Mouse (Mus musculus) heart, embryonic 10.5 days (tissue): ENCODE results near the gene Cdkl5. TPM values are rescaled to one million over a fixed set of nuclear protein-coding genes. Genes with fewer than 3 reads are reported as not detected.

Experiments
- DNase-seq: peaks from one replicate; pipeline ENCODE4 v3.0.0-alpha.2; 2017; ENCODE audit warnings: low spot score
- H3K27ac ChIP-seq: fragments of 300-500 bp; sonication (generic); 2 replicates; pipeline ENCODE4 v1.5.1; 2016; ENCODE audit warnings: mild to moderate bottlenecking
- H3K27me3 ChIP-seq: fragments of 300-500 bp; sonication (generic); 2 replicates; pipeline ENCODE4 v1.6.1; 2016; ENCODE audit warnings: mild to moderate bottlenecking; ENCODE audit not compliant: poor library complexity, insufficient read depth, severe bottlenecking
- H3K36me3 ChIP-seq: fragments of 300-500 bp; sonication (generic); 2 replicates; pipeline ENCODE4 v1.6.1; 2016; ENCODE audit warnings: mild to moderate bottlenecking, moderate library complexity
- H3K4me1 ChIP-seq: fragments of 300-500 bp; sonication (generic); 2 replicates; pipeline ENCODE4 v1.6.1; 2016; ENCODE audit warnings: mild to moderate bottlenecking
- H3K4me3 ChIP-seq: fragments of 300-500 bp; sonication (generic); 2 replicates; pipeline ENCODE4 v1.5.1; 2016; ENCODE audit warnings: mild to moderate bottlenecking, moderate library complexity
- H3K9me3 ChIP-seq: fragments of 300-500 bp; sonication (generic); 2 replicates; pipeline ENCODE4 v1.6.1; 2016; ENCODE audit warnings: mild to moderate bottlenecking, moderate library complexity
- WGBS: fragments of 180-500 bp; shearing (Covaris S2); methylation state at CpG from one replicate; pipeline ENCODE4 v1.1.7; 2016; 5-methylcytosine and 5-hydroxymethylcytosine counted together
- polyA plus RNA-seq: library from polyadenylated mRNA; unstranded; fragments of >200 nt; fragmentation: Nextera tagmentation; extraction: Ambion mirVana; gene quantifications from 2 replicates; pipeline ENCODE4 v1.2.1, GENCODE M21; 2016

Gene Cdkl5
- 1.5 and 1.6 TPM in 2 replicates for polyA plus RNA-seq

DNA sequence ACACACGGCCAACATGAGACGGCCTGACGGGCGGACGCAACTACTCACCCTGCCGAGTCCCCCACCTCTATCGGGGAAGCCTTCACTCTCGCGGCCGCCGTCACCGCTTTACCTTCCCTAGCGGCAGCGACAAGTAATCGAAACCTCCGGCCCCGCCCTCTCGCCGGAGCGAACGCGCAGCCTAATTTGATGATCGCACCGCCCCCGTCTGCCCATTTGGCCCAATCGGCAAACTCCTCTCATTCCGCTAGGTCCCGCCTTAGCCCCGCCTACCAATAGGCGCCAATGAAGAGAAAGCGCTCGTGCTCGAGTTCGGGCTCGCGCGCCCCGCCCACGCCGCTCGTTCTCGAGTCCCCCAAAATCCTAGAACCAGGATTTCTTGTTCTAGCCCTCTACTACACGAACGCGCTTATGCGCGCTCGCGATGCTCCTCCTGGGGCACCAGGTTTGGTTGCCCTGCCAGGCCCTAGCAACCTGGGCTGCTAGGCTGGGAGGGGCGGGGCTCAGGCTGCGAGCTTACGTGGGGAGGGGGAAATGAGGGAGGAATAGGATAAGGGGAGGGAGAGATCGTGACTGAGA is at the start of gene Cdkl5:
Gene Cdkl5 (minus strand): TSS at position 162 of the 579 bp plus-strand sequence.
- 13% methylated on average over 53 of the region's 53 CpGs for WGBS
- peak within 1 kb of the TSS; percentile 67 for H3K4me3 ChIP-seq
- peaks cover 8% of the 10 kb centered on the region; the same call in 1 of the 2 replicates for H3K27me3 ChIP-seq
- no peaks in the 10 kb centered on the region for H3K4me1 ChIP-seq
- no peaks in the 10 kb centered on the region for H3K36me3 ChIP-seq
- peak; percentile 96 for DNase-seq
- no peaks in the 10 kb centered on the region for H3K9me3 ChIP-seq
- H3K27ac ChIP-seq: peak within 1 kb of the TSS; percentile 84

DNA sequence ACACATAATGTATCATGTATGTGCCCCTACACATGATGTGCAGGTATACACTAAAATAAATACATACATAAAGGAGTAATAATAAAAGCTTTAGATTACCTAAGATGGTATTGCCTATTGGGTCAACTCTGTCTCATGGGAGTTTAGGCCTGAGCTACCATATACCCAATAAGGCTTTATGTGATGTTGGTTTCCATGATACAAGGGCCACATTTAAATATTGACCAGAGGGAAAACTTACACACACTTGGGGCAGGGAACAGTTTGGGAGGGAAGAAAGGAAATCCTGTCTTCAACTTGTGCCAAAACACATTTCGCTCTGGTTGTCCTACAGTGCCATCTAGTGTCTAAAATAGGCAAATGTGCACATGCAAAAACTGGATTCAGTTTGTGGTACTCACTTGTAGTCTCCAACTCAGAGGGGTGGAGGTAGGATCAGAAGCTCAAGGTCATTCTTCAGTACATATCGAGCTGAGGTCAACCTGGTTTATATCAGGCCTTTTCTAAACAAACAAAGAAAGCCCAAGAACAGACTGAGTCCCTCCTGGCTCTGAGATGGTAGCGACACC is 38.8 kb upstream of the Cdkl5 start:
- WGBS: 33% methylated on average over 3 of the region's 3 CpGs
- Histone ChIP-seq H3K4me3 (no peak overlapping the region), H3K27me3 (no peaks in the 10 kb centered on the region), H3K36me3 (no peaks in the 10 kb centered on the region), H3K27ac (no peak overlapping the region), H3K9me3 (no peaks in the 10 kb centered on the region), H3K4me1 (no peaks in the 10 kb centered on the region)
- no peak for DNase-seq

- no peaks in the 10 kb centered on the region for H3K4me1 ChIP-seq
- 50% methylated on average over 2 of the region's 2 CpGs for WGBS
- DNase-seq: no peak
Measured at GRCm38 (mm10) chrX:161032423-161032822, 37.9 kb upstream of the Cdkl5 start.

DNA sequence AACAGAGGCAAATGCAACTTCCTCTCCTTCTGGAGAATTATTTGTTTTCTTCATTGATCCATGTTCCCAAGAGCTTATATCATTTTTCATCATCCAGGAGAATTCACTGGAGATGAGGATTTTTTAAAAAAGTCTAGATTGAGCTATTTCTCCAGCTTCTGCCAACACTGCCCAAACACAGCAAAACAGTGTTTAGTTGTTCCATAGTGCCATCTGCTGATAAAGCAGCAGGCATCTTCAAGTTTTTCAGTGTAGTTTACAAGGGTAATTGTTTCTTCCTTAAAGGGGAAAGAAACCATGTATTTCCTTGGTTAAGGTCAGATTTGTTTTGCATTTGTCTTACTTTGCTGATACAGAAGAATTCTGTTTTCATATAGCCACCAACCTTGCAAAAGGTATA is 35.7 kb upstream of the Cdkl5 start:
- Histone ChIP-seq H3K27ac (no peak overlapping the region), H3K36me3 (no peaks in the 10 kb centered on the region), H3K27me3 (no peaks in the 10 kb centered on the region), H3K4me3 (no peak overlapping the region), H3K9me3 (no peaks in the 10 kb centered on the region), H3K4me1 (no peaks in the 10 kb centered on the region)
- no peak for DNase-seq

More at GRCm38 (mm10) chrX:161032423-161032822, 37.9 kb upstream of the Cdkl5 start:
- Histone ChIP-seq H3K36me3 (no peaks in the 10 kb centered on the region), H3K9me3 (no peaks in the 10 kb centered on the region), H3K27ac (no peak overlapping the region), H3K27me3 (no peaks in the 10 kb centered on the region), H3K4me3 (no peak overlapping the region)

DNA sequence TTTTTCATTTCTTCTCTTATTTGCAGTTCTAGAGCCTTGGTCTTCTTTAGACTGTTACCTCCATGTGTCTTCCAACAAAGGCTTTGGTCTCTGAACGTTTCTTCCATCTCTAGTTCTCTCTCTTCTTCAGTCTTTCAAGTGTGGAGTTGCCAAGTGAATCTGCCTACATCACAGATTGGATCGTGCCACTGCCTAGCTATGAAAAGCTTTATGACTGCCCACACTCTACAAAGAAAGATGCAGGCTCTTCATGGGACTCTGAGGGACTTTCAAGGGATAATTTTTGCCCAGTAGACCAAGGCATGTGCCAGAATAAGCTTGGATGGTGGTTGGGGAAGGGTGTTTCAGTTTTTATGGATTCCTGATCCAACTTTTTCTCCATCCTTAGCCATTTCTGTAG is 30.0 kb upstream of the Cdkl5 start:
- 75% methylated on average over 2 of the region's 2 CpGs for WGBS
- Histone ChIP-seq H3K4me1 (no peaks in the 10 kb centered on the region), H3K27me3 (no peaks in the 10 kb centered on the region; the same call in 1 of the 2 replicates), H3K36me3 (no peaks in the 10 kb centered on the region), H3K4me3 (no peak overlapping the region), H3K27ac (no peak overlapping the region), H3K9me3 (no peaks in the 10 kb centered on the region)
- no peak for DNase-seq

DNA sequence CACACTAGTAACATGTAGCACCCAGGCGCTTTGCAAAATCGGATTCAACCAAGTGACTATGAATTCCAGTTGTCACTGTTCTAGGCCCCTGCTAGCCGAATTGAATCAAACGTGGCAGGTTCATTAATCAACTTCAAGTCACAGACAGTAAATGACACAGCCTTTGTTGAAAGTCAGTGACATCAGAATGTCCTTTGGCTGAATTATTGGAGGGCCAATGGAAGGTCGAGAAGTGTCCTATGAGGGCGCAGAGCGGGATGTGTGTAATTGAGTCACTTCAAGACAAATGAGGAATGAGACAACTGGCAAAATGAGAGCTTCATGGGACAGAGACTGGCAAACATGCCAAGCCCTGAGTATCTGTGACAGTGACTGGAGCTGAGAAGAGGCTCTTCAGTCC is 27.0 kb upstream of the Cdkl5 start:
- Histone ChIP-seq H3K4me3 (no peak overlapping the region), H3K4me1 (no peaks in the 10 kb centered on the region), H3K36me3 (no peaks in the 10 kb centered on the region), H3K27ac (no peak overlapping the region), H3K9me3 (no peaks in the 10 kb centered on the region), H3K27me3 (no peaks in the 10 kb centered on the region; the same call in 1 of the 2 replicates)
- 78% methylated on average over 7 of the region's 7 CpGs for WGBS
- no peak for DNase-seq

GRCm38 (mm10) chrX:161018179-161018578 is 23.7 kb upstream of the Cdkl5 start:
- no peak for DNase-seq
- Histone ChIP-seq H3K9me3 (no peaks in the 10 kb centered on the region), H3K36me3 (no peaks in the 10 kb centered on the region), H3K27me3 (no peaks in the 10 kb centered on the region; the same call in 1 of the 2 replicates), H3K4me1 (no peaks in the 10 kb centered on the region), H3K27ac (no peak overlapping the region), H3K4me3 (no peak overlapping the region)
- WGBS: 63% methylated on average over 1 of the region's 1 CpGs

DNA sequence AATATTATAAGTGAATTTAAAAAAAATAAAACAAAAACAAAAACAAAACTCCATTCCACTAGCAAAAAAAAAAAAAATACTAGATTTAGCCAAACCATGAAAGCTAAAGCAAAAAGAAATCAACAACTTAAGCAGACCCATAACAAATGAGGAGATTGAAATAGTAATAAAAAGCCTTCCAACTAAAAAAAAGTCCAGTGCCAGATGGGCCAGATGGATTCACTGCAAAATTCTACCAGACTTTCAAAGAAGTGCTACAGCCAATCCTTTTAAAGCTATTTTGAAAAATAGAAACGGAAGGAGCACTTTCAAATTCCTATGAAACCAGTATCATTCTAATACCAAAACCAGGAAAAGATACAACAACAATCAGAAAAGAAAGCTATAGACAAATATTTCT is 11.8 kb upstream of the Cdkl5 start:
- WGBS: 78% methylated on average over 1 of the region's 1 CpGs
- Histone ChIP-seq H3K36me3 (no peaks in the 10 kb centered on the region), H3K27me3 (no peaks in the 10 kb centered on the region; the same call in 1 of the 2 replicates), H3K27ac (no peak overlapping the region), H3K4me1 (no peaks in the 10 kb centered on the region), H3K9me3 (no peaks in the 10 kb centered on the region), H3K4me3 (no peak overlapping the region)
- no peak for DNase-seq

GRCm38 (mm10) chrX:160996051-160996450 is 1.5 kb upstream of the Cdkl5 start:
- no peaks in the 10 kb centered on the region for H3K9me3 ChIP-seq
- peaks cover 8% of the 10 kb centered on the region; the same call in 1 of the 2 replicates for H3K27me3 ChIP-seq
- WGBS: 26% methylated on average over 5 of the region's 5 CpGs

GRCm38 (mm10) chrX:160995131-160995667 is 695 bp upstream of the Cdkl5 start:
- Histone ChIP-seq H3K36me3 (no peaks in the 10 kb centered on the region), H3K4me1 (no peaks in the 10 kb centered on the region), H3K9me3 (no peaks in the 10 kb centered on the region), H3K27ac (peak overlapping the region; percentile 65), H3K27me3 (peaks cover 8% of the 10 kb centered on the region; the same call in 1 of the 2 replicates), H3K4me3 (peak overlapping the region; percentile 67)
- WGBS: 17% methylated on average over 31 of the region's 31 CpGs
- peak; percentile 77 for DNase-seq

More at GRCm38 (mm10) chrX:160996051-160996450, 1.5 kb upstream of the Cdkl5 start:
- Histone ChIP-seq H3K4me1 (no peaks in the 10 kb centered on the region), H3K36me3 (no peaks in the 10 kb centered on the region), H3K27ac (no peak overlapping the region), H3K4me3 (peak overlapping the region; percentile 67; the same call in 1 of the 2 replicates)
- peak; percentile 75 for DNase-seq

GRCm38 (mm10) chrX:160993749-160994539 is 560 bp downstream of the Cdkl5 start:
- H3K36me3 ChIP-seq: no peaks in the 10 kb centered on the region
- peak; percentile 79 for DNase-seq
- peak overlapping the region; percentile 84 for H3K27ac ChIP-seq
- peak overlapping the region; percentile 67 for H3K4me3 ChIP-seq
- peaks cover 8% of the 10 kb centered on the region; the same call in 1 of the 2 replicates for H3K27me3 ChIP-seq
- no peaks in the 10 kb centered on the region for H3K9me3 ChIP-seq
- no peaks in the 10 kb centered on the region for H3K4me1 ChIP-seq
- 16% methylated on average over 39 of the region's 39 CpGs for WGBS

DNA sequence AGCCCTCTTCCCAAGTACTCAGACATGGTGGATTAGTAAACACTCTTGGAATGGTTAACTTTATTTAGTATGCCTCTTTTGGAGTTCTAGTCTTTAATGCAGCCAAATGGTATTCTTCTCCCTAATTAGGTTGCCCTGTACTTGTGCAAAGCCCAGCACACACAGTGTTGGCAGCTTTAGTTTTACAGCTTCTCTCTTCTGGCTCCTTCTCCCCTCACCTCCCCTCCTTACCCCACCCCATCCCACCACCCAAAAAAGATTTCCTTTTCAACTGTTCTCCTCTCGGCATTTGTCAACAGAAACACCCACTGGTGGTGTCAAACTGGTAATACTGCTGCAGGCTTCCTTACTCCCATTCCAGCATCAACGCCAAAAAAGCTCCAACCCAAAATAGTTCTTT is 1.8 kb downstream of the Cdkl5 start:
- no peaks in the 10 kb centered on the region for H3K4me1 ChIP-seq
- 38% methylated on average over 2 of the region's 2 CpGs for WGBS
- no peaks in the 10 kb centered on the region for H3K36me3 ChIP-seq
- no peaks in the 10 kb centered on the region for H3K9me3 ChIP-seq
- H3K4me3 ChIP-seq: no peak overlapping the region
- no peak overlapping the region for H3K27ac ChIP-seq
- DNase-seq: no peak
- H3K27me3 ChIP-seq: peaks cover 8% of the 10 kb centered on the region; the same call in 1 of the 2 replicates

DNA sequence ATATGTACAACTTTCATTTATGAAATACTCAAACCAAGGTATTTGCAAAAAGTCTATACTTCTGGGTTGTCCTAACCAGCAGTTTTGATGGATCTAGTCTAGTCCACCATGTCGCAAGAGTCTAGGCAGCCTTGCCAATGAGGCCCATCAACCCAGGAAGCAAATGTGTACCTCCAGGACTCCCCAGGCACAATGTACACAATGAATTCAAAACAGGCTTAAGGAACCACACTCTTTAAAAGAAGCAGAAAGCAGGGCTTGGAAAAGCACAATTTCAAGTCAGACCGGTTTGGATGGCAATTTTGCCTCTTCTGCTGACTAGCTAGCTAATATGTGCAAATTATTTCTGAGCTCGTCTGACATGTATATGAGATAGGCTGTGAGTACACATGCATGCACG is 4.2 kb downstream of the Cdkl5 start:
- no peaks in the 10 kb centered on the region for H3K36me3 ChIP-seq
- 81% methylated on average over 4 of the region's 4 CpGs for WGBS
- DNase-seq: no peak
- no peaks in the 10 kb centered on the region for H3K9me3 ChIP-seq
- no peaks in the 10 kb centered on the region for H3K4me1 ChIP-seq
- no peak overlapping the region for H3K27ac ChIP-seq
- peaks cover 8% of the 10 kb centered on the region; the same call in 1 of the 2 replicates for H3K27me3 ChIP-seq
- H3K4me3 ChIP-seq: no peak overlapping the region
